Mouse (Mus musculus) myocyte (in vitro differentiated cells): ENCODE data around the gene Vti1a.

Experiments
- CEBPB ChIP-seq: IDR thresholded peaks from 2 replicates; pipeline ENCODE4 v1.6.1; 2011; ENCODE audit warnings: mild to moderate bottlenecking, moderate library complexity; ENCODE audit not compliant: poor library complexity, insufficient read depth, severe bottlenecking
- E2F4 ChIP-seq: IDR thresholded peaks from one replicate; pipeline ENCODE4 v1.6.1; 2011; ENCODE audit warnings: mild to moderate bottlenecking, control low read depth, moderate library complexity; ENCODE audit not compliant: insufficient read depth
- MAX ChIP-seq: IDR thresholded peaks from one replicate; pipeline ENCODE4 v1.6.1; 2011; ENCODE audit warnings: low read depth, mild to moderate bottlenecking, control low read depth
- MYOD1 ChIP-seq, 3 experiments: IDR thresholded peaks; one replicate each; pipeline ENCODE4 v1.6.1; 2011; ENCODE audit warnings: control low read depth in 2 of 3, low read depth in 2 of 3, mild to moderate bottlenecking in 2 of 3, moderate library complexity in 1 of 3; ENCODE audit not compliant: insufficient read length in 2 of 3, control insufficient read depth in 1 of 3
- MYOG ChIP-seq, 3 experiments: IDR thresholded peaks; one replicate each; pipeline ENCODE4 v1.6.1; 2011; ENCODE audit warnings: control low read depth in 2 of 3, low read depth in 2 of 3, mild to moderate bottlenecking in 2 of 3; ENCODE audit not compliant: insufficient read length in 2 of 3, control insufficient read depth in 1 of 3, insufficient read depth in 1 of 3
- POLR2A ChIP-seq: IDR thresholded peaks from one replicate; pipeline ENCODE4 v1.6.1; 2011; ENCODE audit warnings: low read depth, mild to moderate bottlenecking, control low read depth, moderate library complexity; ENCODE audit not compliant: insufficient read length
- POLR2AphosphoS2 ChIP-seq: IDR thresholded peaks from one replicate; pipeline ENCODE4 v1.6.1; 2011; ENCODE audit warnings: low read depth, control low read depth; ENCODE audit not compliant: insufficient read length
- REST ChIP-seq: IDR thresholded peaks from one replicate; pipeline ENCODE4 v1.6.1; 2011; ENCODE audit warnings: mild to moderate bottlenecking, control low read depth, moderate library complexity; ENCODE audit not compliant: insufficient read depth, insufficient read length
- SRF ChIP-seq: IDR thresholded peaks from one replicate; pipeline ENCODE4 v1.6.1; 2011; ENCODE audit warnings: low read depth; ENCODE audit not compliant: control insufficient read depth, insufficient read length
- TCF12 ChIP-seq: IDR thresholded peaks from one replicate; pipeline ENCODE4 v1.6.1; 2011; ENCODE audit warnings: mild to moderate bottlenecking, control low read depth; ENCODE audit not compliant: poor library complexity, insufficient read depth, severe bottlenecking
- TCF3 ChIP-seq: IDR thresholded peaks from one replicate; pipeline ENCODE4 v1.6.1; 2011; ENCODE audit warnings: low read depth, control low read depth; ENCODE audit not compliant: insufficient read length
- USF1 ChIP-seq: IDR thresholded peaks from one replicate; pipeline ENCODE4 v1.6.1; 2011; ENCODE audit warnings: low read depth, mild to moderate bottlenecking, control low read depth, moderate library complexity

DNA sequence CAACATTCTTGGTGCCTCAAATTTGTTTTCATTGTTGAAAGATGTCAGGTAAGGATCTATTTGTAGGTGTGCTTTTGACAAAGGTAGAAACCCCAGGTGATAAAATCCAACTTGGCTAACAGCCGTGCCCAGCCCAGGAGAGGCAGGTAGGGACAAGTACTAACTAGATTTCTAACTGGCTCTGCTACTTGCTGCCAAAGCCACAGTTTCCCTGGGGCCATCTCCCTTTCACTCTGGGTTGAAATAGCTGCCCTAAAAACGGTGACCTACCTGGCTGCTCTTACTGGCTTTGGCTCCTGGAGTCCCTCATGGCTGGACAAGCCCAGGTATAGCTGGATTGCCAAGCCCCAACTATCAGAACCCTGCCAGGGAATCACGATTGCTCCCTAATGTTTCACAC, 49.3 kb upstream of the Vti1a start:
- TF ChIP-seq POLR2A: no peak
- TF ChIP-seq MAX: no peak
- TF ChIP-seq USF1: no peak
- no peak for TF ChIP-seq MYOG (IDR thresholded peaks at IDR 0.05; ENCODE audit: control insufficient read depth in 1 of 3, insufficient read depth in 1 of 3, insufficient read length in 2 of 3, low read depth in 2 of 3)
- TF ChIP-seq MYOD1 (IDR thresholded peaks at IDR 0.05; ENCODE audit: control insufficient read depth in 1 of 3, insufficient read length in 2 of 3, low read depth in 2 of 3): no peak
- no peak for TF ChIP-seq POLR2AphosphoS2
- TF ChIP-seq TCF12: no peak
- TF ChIP-seq CEBPB: no peak
- no peak for TF ChIP-seq SRF
- no peak for TF ChIP-seq REST
- no peak for TF ChIP-seq E2F4
- TF ChIP-seq TCF3: no peak
